Mouse (Mus musculus) liver, postnatal 0 days (tissue): ENCODE measurements at regions not wholly inside any gene's neighbourhood (a gene's known extent, or its start where the extent isn't known, plus 50 kb on each side); places are given as distances from the start of the nearest gene placed in this dataset.

Source experiments
- ATAC-seq: fragments of 200-750 bp; cut with Nextera tagmentation; 2 replicates; pipeline ENCODE4 v1.8.0; 2017; ENCODE audit warnings: mild to moderate bottlenecking, moderate library complexity
- DNase-seq: peaks from one replicate; pipeline ENCODE4 v3.0.0-alpha.2; 2016
- H3K27ac ChIP-seq: fragments of 300-500 bp; sonication (generic); 2 replicates; pipeline ENCODE4 v1.5.1; 2014; ENCODE audit warnings: antibody characterized with exemption, moderate library complexity, mild to moderate bottlenecking, low read depth
- H3K27me3 ChIP-seq: fragments of 300-500 bp; sonication (generic); 2 replicates; pipeline ENCODE4 v1.6.1; 2014; ENCODE audit warnings: low read length, control low read depth, mixed read lengths; ENCODE audit not compliant: insufficient read depth
- H3K36me3 ChIP-seq: fragments of 300-500 bp; sonication (generic); replicated peaks from 2 replicates; pipeline ENCODE4 v1.6.1; 2014; ENCODE audit warnings: mild to moderate bottlenecking, control low read depth, low read length, moderate library complexity, mixed read lengths; ENCODE audit not compliant: insufficient read depth
- H3K4me1 ChIP-seq: fragments of 300-500 bp; sonication (generic); 2 replicates; pipeline ENCODE4 v1.6.1; 2014; ENCODE audit warnings: antibody characterized with exemption, mild to moderate bottlenecking, control low read depth; ENCODE audit not compliant: insufficient read depth
- H3K4me2 ChIP-seq: fragments of 300-500 bp; sonication (generic); 2 replicates; pipeline ENCODE4 v1.6.1; 2014; ENCODE audit warnings: low read depth, mild to moderate bottlenecking, low read length, moderate library complexity, mixed read lengths
- H3K4me3 ChIP-seq: fragments of 300-500 bp; sonication (generic); 2 replicates; pipeline ENCODE4 v1.5.1; 2014; ENCODE audit warnings: low read depth, low read length
- H3K9ac ChIP-seq: fragments of 300-500 bp; sonication (generic); replicated peaks from 2 replicates; pipeline ENCODE4 v1.6.1; 2014; ENCODE audit warnings: mild to moderate bottlenecking, moderate library complexity
- H3K9me3 ChIP-seq: fragments of 300-500 bp; sonication (generic); 2 replicates; pipeline ENCODE4 v1.6.1; 2016; ENCODE audit warnings: mild to moderate bottlenecking, control low read depth, low read length, mixed read lengths
- CTCF ChIP-seq: sonication (generic); IDR thresholded peaks from 2 replicates; pipeline ENCODE4 v1.5.1; 2016; ENCODE audit warnings: antibody characterized with exemption, low read depth
- EP300 ChIP-seq: IDR thresholded peaks from 2 replicates; pipeline ENCODE4 v1.6.1; 2016; ENCODE audit warnings: antibody characterized with exemption, low read depth, mild to moderate bottlenecking
- WGBS: fragments of 180-500 bp; shearing (Covaris S2); extraction: QIAGEN DNeasy Blood & Tissue Kit; methylation state at CpG from one replicate; pipeline ENCODE4 v1.1.7; 2014; ENCODE audit not compliant: insufficient replicate concordance; 5-methylcytosine and 5-hydroxymethylcytosine counted together

- Histone ChIP-seq H3K27ac (no peak overlapping the region), H3K4me3 (no peak overlapping the region), H3K9me3 (no peaks in the 10 kb centered on the region), H3K9ac (no peak overlapping the region), H3K4me2 (no peak overlapping the region), H3K4me1 (no peaks in the 10 kb centered on the region), H3K36me3 (no peaks in the 10 kb centered on the region), H3K27me3 (no peaks in the 10 kb centered on the region)
- WGBS: 71% methylated on average over 1 of the region's 1 CpGs
- TF ChIP-seq EP300 (no peak), CTCF (no peak)
- ATAC-seq: no peak
- no peak for DNase-seq
Measured at GRCm38 (mm10) chr13:37195857-37196256, 145.8 kb upstream of the F13a1 start.

DNA sequence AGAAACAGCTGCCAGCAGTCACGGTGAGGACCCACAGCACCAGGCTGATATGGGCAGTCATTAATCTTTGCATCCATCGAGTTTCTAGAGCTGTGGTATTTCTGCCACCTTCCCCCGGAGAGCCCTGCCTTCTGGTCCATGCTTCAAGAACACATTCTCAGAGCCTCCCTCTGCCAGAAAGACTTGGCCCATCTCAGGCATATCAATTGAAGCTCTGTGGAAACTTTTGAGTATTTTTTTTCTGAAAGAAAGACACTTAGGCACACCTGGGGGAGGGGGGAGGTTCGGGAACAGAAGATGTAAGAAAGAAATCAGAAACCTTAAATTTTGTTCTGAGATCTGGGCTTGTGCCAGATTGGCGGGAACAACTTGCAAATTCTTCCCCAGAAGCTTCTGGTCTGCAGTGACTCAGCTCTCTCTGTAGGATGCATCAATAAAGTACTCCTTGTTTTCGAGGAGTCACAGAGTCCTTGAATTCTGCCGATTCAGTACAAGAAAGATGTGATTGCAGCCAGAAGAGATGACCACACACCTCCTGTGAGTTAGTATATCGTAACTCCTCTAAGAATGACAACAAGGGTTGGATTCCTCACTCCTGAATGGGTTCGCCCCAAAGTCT lies 131.2 kb upstream of the F13a1 start:
- H3K27ac ChIP-seq: no peak overlapping the region
- H3K4me3 ChIP-seq: no peak overlapping the region
- DNase-seq (no peak), ATAC-seq (no peak)
- 62% methylated on average over 9 of the region's 9 CpGs for WGBS
- H3K36me3 ChIP-seq: no peaks in the 10 kb centered on the region
- no peaks in the 10 kb centered on the region for H3K4me1 ChIP-seq
- H3K4me2 ChIP-seq: no peak overlapping the region
- no peak overlapping the region for H3K9ac ChIP-seq
- no peaks in the 10 kb centered on the region for H3K9me3 ChIP-seq
- H3K27me3 ChIP-seq: no peaks in the 10 kb centered on the region
- TF ChIP-seq CTCF (no peak), EP300 (no peak)

DNA sequence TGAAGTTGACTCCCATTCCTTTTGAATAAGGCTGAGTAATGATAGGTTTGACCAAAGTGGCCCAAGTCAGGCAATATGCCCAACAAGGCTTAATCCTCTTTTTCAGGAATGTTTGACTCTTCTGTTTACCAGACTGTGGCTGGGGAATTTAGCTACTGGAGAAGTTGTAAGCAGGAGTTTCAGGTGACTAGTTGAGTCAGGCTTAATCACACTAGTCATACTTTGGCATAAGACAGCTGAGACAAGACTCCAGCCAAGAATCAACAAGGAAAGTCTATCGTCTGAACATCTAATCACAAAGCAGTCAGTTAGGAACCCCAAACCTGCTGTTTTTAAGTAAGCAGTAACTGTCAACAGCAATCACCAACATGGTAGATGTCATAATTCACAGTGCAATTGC lies 126.5 kb upstream of the F13a1 start:
- Histone ChIP-seq H3K4me3 (no peak overlapping the region), H3K27ac (no peak overlapping the region), H3K27me3 (no peaks in the 10 kb centered on the region), H3K36me3 (no peaks in the 10 kb centered on the region), H3K4me2 (no peak overlapping the region), H3K9me3 (no peaks in the 10 kb centered on the region), H3K4me1 (no peaks in the 10 kb centered on the region), H3K9ac (no peak overlapping the region)
- 83% methylated on average over 1 of the region's 1 CpGs for WGBS
- DNase-seq (no peak), ATAC-seq (no peak)
- TF ChIP-seq CTCF: no peak
- no peak for TF ChIP-seq EP300

GRCm38 (mm10) chr13:37175997-37176396 lies 126.0 kb upstream of the F13a1 start:
- TF ChIP-seq CTCF: no peak
- TF ChIP-seq EP300: no peak
- no peak for ATAC-seq
- Histone ChIP-seq H3K27ac (no peak overlapping the region), H3K9ac (no peak overlapping the region), H3K4me2 (no peak overlapping the region), H3K36me3 (no peaks in the 10 kb centered on the region), H3K27me3 (no peaks in the 10 kb centered on the region), H3K9me3 (no peaks in the 10 kb centered on the region), H3K4me1 (no peaks in the 10 kb centered on the region), H3K4me3 (no peak overlapping the region)
- WGBS: 80% methylated on average over 8 of the region's 8 CpGs
- no peak for DNase-seq

DNA sequence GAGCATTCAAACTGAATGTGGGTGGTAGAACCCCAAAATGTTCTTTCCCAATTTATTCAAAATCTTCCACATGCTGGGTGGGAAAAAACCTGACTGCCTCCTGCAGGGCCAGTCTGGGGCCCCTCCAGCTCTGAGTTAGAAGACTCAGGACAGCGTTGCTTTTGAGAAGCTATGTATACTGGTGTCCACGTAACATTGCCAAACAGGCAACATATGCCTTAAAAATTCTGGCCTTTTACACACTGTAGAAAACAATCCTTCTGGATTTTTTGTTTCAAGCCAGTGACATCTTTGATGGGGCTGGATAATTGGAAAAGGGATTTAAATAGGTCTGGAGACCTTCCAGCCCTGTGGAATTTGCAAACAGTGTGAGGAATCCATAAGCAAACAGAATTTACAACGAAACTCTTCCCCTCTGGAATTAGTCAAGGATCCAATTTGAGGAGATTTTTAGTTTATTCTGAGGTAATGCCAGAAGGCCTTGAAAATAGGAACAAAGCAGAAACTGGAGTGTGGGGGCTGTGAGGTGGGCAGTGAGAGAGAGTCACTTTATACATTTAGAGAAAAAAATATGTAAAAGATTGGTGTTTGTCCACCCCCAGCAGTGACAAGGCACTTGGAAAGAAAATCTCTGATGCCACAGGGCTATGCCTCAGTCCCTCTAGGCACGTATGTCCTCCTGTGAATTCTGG lies 108.9 kb upstream of the F13a1 start:
- Histone ChIP-seq H3K27me3 (no peaks in the 10 kb centered on the region), H3K4me1 (no peaks in the 10 kb centered on the region), H3K9me3 (no peaks in the 10 kb centered on the region), H3K4me3 (no peak overlapping the region), H3K27ac (no peak overlapping the region), H3K36me3 (no peaks in the 10 kb centered on the region), H3K4me2 (no peak overlapping the region), H3K9ac (no peak overlapping the region)
- 71% methylated on average over 4 of the region's 4 CpGs for WGBS
- ATAC-seq (no peak), DNase-seq (no peak)
- no peak for TF ChIP-seq EP300
- TF ChIP-seq CTCF: no peak

GRCm38 (mm10) chr13:37157808-37158207 lies 107.8 kb upstream of the F13a1 start:
- DNase-seq: no peak
- Histone ChIP-seq H3K36me3 (no peaks in the 10 kb centered on the region), H3K9ac (no peak overlapping the region), H3K4me3 (no peak overlapping the region), H3K4me1 (no peaks in the 10 kb centered on the region), H3K27ac (no peak overlapping the region), H3K9me3 (no peaks in the 10 kb centered on the region), H3K4me2 (no peak overlapping the region), H3K27me3 (no peaks in the 10 kb centered on the region)
- WGBS: 51% methylated on average over 3 of the region's 3 CpGs
- no peak for ATAC-seq
- TF ChIP-seq CTCF (no peak), EP300 (no peak)
